Mouse (Mus musculus): ENCODE measurements at regions not wholly inside any gene's neighbourhood (a gene's known extent, or its start where the extent isn't known, plus 50 kb on each side); places are given as distances from the start of the nearest gene placed in this dataset.

DNA sequence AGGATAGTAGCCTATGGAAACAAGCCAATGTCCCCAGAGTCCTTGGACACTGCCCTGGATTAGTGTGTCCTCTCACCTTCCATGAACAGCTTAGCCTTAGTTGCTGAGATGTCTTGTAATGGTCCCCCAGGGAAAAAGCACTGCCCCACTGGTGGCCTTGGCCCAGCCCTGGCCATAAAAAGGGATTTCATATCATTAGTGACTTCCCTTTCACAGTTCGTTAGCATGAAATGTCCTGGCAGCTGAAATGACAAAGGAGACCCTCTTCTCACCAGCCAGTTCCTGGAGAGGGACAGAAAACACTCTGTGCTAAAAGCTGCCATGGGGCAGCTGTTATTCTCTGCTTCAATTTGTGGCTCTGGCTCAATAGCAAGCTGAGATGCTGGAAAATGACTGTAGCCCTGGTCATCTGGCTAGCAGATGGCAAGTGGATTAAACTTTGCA is 110.6 kb upstream of the Rmdn2 start:
- TF ChIP-seq CTCF (IDR thresholded peaks at IDR 0.05; ENCODE audit: control insufficient read depth, insufficient read depth, low read length): no peak
- no peak for TF ChIP-seq POLR2A (IDR thresholded peaks at IDR 0.05; ENCODE audit: borderline replicate concordance, control insufficient read depth, low read depth, low read length)
